Mouse (Mus musculus): ENCODE measurements around the gene Tmigd3.

DNA sequence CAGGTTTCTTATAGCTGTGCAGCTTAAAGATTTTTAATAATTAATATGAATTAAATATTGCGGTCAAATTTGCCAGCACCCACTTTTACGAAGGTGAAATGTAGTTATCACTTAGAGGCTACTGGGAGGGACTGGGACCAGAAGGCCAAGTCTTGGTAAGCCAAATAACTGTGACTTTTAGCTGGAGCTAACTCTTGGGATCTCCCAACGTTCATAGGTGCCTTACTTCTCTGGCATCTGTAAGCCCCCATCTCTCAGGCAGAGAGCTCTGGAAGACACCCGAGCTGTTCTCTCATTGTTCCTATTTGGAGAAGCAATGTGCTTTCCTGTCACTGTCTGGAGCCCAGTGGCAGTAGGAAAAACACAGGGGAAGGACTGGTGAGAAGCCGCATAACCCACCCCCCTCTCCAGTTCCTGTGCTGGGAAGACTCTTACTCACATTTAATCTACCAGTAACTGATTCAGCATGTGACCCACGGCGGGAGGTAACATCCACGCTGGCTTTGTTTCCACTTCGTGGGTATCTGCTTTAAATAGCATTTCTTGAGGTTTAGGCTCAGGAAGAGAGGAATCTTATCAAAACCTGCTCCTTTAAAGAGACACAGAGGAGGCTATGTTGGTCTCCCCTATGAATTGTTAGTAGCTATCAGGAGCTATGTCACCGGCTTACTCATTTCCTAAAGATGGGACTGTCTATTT is 47.1 kb downstream of the Tmigd3 start:
- no peak for TF ChIP-seq CTCF (IDR thresholded peaks at IDR 0.05; ENCODE audit: borderline replicate concordance, insufficient read depth, low read depth, low read length)
- no peak for TF ChIP-seq POLR2A (IDR thresholded peaks at IDR 0.05; ENCODE audit: borderline replicate concordance, insufficient read depth, low read length)

All from cerebellum, adult 2 months (tissue).